Mouse (Mus musculus) urinary bladder, postnatal 4 days (tissue): ENCODE results near the gene Bcl2l11.
"Not testable (repeated sequence)": the region's sequence is repeated elsewhere in the genome, so short reads cannot be mapped to it uniquely, and the experiment has no call there.

Source experiments
- DNase-seq, 2 experiments: peaks; one replicate each; pipeline ENCODE4 v3.0.0; 2021 to 2022; ENCODE audit warnings: low spot score in 2 of 2

The Bcl2l11 gene

GRCm38 (mm10) chr2:128125635-128126470 is at the start of gene Bcl2l11:
Gene Bcl2l11 (plus strand): TSS chr2:128126038.
- DNase-seq, result peak; percentile 96 to 97

- no peak for DNase-seq
These were observed 48.9 kb upstream of the Bcl2l11 start for GRCm38 (mm10) chr2:128076936-128077335.

- no peak for DNase-seq
These were observed 47.0 kb upstream of the Bcl2l11 start for GRCm38 (mm10) chr2:128078859-128079258.

- DNase-seq, result no peak
These were observed 46.5 kb upstream of the Bcl2l11 start for GRCm38 (mm10) chr2:128079316-128079715.

GRCm38 (mm10) chr2:128083844-128084243 is 42.0 kb upstream of the Bcl2l11 start:
- no peak for DNase-seq

- no peak for DNase-seq
These were observed 41.2 kb upstream of the Bcl2l11 start for GRCm38 (mm10) chr2:128084607-128085006.

GRCm38 (mm10) chr2:128085481-128085880 is 40.4 kb upstream of the Bcl2l11 start:
- DNase-seq, result no peak

- no peak for DNase-seq
These were observed 39.4 kb upstream of the Bcl2l11 start for GRCm38 (mm10) chr2:128086301-128086886.

- DNase-seq, result no peak
These were observed 38.8 kb upstream of the Bcl2l11 start for GRCm38 (mm10) chr2:128086996-128087526.

GRCm38 (mm10) chr2:128087798-128088545 is 37.9 kb upstream of the Bcl2l11 start:
- no peak for DNase-seq

- no peak for DNase-seq
These were observed 35.5 kb upstream of the Bcl2l11 start for GRCm38 (mm10) chr2:128090283-128090885.

- no peak for DNase-seq
These were observed 34.1 kb upstream of the Bcl2l11 start for GRCm38 (mm10) chr2:128091431-128092369.

GRCm38 (mm10) chr2:128092451-128092850 is 33.4 kb upstream of the Bcl2l11 start:
- DNase-seq, result no peak

- no peak for DNase-seq
These were observed 31.6 kb upstream of the Bcl2l11 start for GRCm38 (mm10) chr2:128094196-128094595.

- DNase-seq, result no peak
These were observed 31.2 kb upstream of the Bcl2l11 start for GRCm38 (mm10) chr2:128094602-128095001.

GRCm38 (mm10) chr2:128095270-128095669 is 30.6 kb upstream of the Bcl2l11 start:
- DNase-seq, result no peak

- no peak for DNase-seq
These were observed 29.8 kb upstream of the Bcl2l11 start for GRCm38 (mm10) chr2:128096070-128096469.

- DNase-seq, result not testable (repeated sequence)
These were observed 27.7 kb upstream of the Bcl2l11 start for GRCm38 (mm10) chr2:128098118-128098517.

GRCm38 (mm10) chr2:128102086-128102485 is 23.8 kb upstream of the Bcl2l11 start:
- no peak for DNase-seq

GRCm38 (mm10) chr2:128104815-128105214 is 21.0 kb upstream of the Bcl2l11 start:
- no peak for DNase-seq

- DNase-seq, result no peak
These were observed 20.2 kb upstream of the Bcl2l11 start for GRCm38 (mm10) chr2:128105651-128106050.
